Mouse (Mus musculus): ENCODE measurements around the gene Dnaaf2. TPM values are rescaled to one million over a fixed set of nuclear protein-coding genes. Genes with fewer than 3 reads are reported as not detected.

The Dnaaf2 gene
- polyA plus RNA-seq (2016; fragmentation: Nextera tagmentation; extraction: Ambion mirVana): 12.7 and 13.1 TPM in 2 replicates

DNA sequence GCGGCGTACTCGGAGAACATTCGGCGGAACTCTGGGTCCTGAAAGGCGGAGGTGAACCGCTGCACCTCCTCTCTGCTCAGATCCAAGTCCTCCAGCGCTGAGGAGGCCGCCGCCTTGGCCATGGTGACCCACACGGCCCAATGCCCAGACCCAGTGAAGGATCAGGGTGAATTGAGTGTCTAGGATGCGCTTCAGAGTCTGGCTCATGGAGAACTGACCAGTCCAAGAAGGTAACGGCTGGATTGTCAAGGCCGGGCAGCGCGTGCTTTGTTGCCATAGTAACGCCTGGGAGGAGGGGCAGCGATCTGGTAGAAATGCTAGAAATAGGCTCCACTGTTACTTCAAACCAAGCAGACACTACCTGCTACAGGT is at the start of gene Dnaaf2:
Dnaaf2 (minus strand) TSS at position 266 of the 372 bp plus-strand sequence.
- Histone ChIP-seq H3K27me3 (no peaks in the 10 kb centered on the region), H3K27ac (peak within 1 kb of the TSS; percentile 93)
- under 1% methylated on average over 18 of the region's 18 CpGs for WGBS

DNA sequence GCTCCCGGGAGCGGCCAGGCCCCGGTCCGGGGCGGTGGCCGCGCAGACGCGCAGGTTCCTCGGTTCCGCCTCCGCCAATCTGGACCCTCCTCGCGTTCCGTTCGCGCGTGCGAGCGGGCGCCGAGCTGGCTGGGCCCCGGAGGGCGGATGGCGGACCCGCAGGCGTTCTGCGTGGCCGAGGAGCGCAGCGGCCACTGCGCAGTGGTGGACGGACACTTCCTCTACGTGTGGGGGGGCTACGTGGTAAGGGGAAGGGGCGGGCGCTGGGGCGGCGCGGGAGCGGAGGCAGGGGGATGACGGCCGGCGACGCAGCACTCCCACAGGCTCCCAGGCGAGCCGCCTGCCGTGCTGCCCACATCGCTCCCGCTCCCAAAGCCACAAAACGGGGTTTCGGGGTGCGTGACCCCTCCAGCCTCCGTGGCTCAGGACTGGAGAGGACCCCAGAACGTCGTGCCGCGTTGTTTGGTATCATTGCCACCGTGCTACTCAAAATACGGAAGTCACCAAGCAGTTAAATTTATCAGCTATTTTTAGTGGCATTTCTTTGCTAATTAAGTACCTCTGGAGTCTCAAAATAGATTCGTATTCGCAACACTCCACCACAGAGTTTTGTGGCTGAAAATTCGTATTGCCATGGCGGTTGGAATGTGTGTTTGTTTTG is 43.7 kb upstream of the Dnaaf2 start:
- Histone ChIP-seq H3K27me3 (no peaks in the 10 kb centered on the region), H3K27ac (peak overlapping the region; percentile 84), H3K4me1 (0 out of 2 replicates have a peak, but pooled peaks cover 7% of the 10 kb centered on the region), H3K4me3 (peak overlapping the region; percentile 71), H3K9ac (peak overlapping the region; percentile 90), H3K36me3 (no peaks in the 10 kb centered on the region), H3K4me2 (replicated peaks) (peak overlapping the region; percentile 63), H3K9me3 (replicated peaks) (no peaks in the 10 kb centered on the region)
- ATAC-seq (ENCODE audit: low FRiP score): peak; percentile 94
- under 1% methylated on average over 64 of the region's 64 CpGs for WGBS

More for the DNA sequence above, at the start of gene Dnaaf2:
- H3K4me2 ChIP-seq (replicated peaks): peak within 1 kb of the TSS; percentile 95
- H3K9ac ChIP-seq: peak within 1 kb of the TSS; percentile 87
- H3K36me3 ChIP-seq: peaks cover 20% of the 10 kb centered on the region
- H3K4me3 ChIP-seq: peak within 1 kb of the TSS; percentile 83
- peaks cover 23% of the 10 kb centered on the region for H3K4me1 ChIP-seq
- H3K9me3 ChIP-seq (replicated peaks): no peaks in the 10 kb centered on the region
- ATAC-seq (ENCODE audit: low FRiP score): peak; percentile 65

DNA sequence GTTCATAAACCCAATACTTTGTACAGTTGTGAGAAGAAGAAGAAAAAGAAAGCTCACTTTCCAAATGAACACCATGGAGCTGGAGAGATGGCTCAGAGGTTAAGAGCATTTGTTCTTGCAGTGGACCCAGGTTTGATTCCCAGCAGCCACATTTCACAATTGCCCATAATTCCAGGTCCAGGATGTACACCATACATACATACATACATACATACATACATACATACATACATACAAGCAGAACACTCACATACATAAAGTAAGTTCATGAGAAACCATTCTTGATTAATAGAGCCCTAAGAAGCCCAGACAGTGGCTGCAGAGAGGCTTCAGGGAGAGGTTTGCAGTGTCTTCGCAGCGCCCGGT is 43.2 kb upstream of the Dnaaf2 start:
- 0% methylated on average over 3 of the region's 3 CpGs for WGBS

DNA sequence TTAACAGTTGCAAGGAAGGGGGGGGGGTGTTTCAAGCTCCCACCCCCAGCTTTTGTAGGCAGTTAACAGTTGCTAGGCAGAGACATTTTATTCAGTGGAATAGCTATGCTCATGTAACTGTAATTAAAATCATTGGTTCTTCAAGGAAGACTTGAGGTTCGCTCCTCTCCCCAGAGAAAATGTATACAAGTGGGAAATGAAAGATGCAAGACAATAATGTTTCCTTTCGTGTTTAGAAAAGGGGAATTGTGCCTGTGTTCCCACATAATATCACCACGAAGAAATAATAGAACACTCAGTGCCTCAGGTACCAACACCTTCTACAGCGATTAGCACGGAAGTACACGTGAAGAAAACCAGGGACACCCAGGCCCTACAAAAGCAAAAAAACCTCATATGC is 42.6 kb upstream of the Dnaaf2 start, which contains the start of gene Klhdc1:
Klhdc1 (plus strand) TSS at position 301 of the 400 bp plus-strand sequence.
- no peaks in the 10 kb centered on the region for H3K27me3 ChIP-seq
- H3K4me1 ChIP-seq: 0 out of 2 replicates have a peak, but pooled peaks cover 7% of the 10 kb centered on the region
- no peaks in the 10 kb centered on the region for H3K9me3 ChIP-seq (replicated peaks)
- no peaks in the 10 kb centered on the region for H3K36me3 ChIP-seq
- H3K4me2 ChIP-seq (replicated peaks): peak within 1 kb of the TSS; percentile 63
- H3K4me3 ChIP-seq: peak within 1 kb of the TSS; percentile 71
- WGBS: 72% methylated on average over 6 of the region's 6 CpGs
- H3K27ac ChIP-seq: peak within 1 kb of the TSS; percentile 84
- H3K9ac ChIP-seq: peak within 1 kb of the TSS; percentile 90
- no peak for ATAC-seq (ENCODE audit: low FRiP score)

More for the DNA sequence above, 43.2 kb upstream of the Dnaaf2 start:
- no peak for ATAC-seq (ENCODE audit: low FRiP score)
- H3K9ac ChIP-seq: peak overlapping the region; percentile 90
- H3K4me1 ChIP-seq: 0 out of 2 replicates have a peak, but pooled peaks cover 7% of the 10 kb centered on the region
- peak overlapping the region; percentile 63 for H3K4me2 ChIP-seq (replicated peaks)
- H3K9me3 ChIP-seq (replicated peaks): no peaks in the 10 kb centered on the region
- peak overlapping the region; percentile 71 for H3K4me3 ChIP-seq
- peak overlapping the region; percentile 84 for H3K27ac ChIP-seq
- no peaks in the 10 kb centered on the region for H3K27me3 ChIP-seq
- H3K36me3 ChIP-seq: no peaks in the 10 kb centered on the region

DNA sequence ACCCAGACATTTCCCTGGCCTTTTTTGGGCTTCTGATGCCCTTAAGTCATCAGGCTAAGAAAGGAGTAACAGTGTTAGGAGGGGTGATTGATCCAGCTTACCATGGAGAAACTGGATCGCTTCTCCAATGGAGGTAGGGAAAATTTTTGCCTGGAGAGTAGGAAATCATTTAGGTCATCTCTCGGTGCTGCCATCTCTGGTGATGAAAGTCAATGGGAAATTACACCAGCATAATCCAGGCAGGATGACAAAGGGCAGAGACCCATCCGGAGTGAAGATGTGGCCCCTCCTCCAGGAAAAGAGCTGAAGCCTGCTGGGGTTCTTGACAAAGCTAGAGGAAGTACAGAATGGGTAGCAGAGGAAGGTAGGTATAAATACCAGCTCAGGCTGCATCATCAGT is 40.1 kb upstream of the Dnaaf2 start:
- 47% methylated on average over 3 of the region's 3 CpGs for WGBS
- 0 out of 2 replicates have a peak, but pooled peaks cover 7% of the 10 kb centered on the region for H3K4me1 ChIP-seq
- H3K9me3 ChIP-seq (replicated peaks): no peaks in the 10 kb centered on the region
- no peaks in the 10 kb centered on the region for H3K36me3 ChIP-seq
- H3K4me2 ChIP-seq (replicated peaks): no peak overlapping the region
- H3K4me3 ChIP-seq: no peak overlapping the region
- no peaks in the 10 kb centered on the region for H3K27me3 ChIP-seq
- no peak overlapping the region for H3K27ac ChIP-seq
- no peak overlapping the region for H3K9ac ChIP-seq
- ATAC-seq (ENCODE audit: low FRiP score): no peak

DNA sequence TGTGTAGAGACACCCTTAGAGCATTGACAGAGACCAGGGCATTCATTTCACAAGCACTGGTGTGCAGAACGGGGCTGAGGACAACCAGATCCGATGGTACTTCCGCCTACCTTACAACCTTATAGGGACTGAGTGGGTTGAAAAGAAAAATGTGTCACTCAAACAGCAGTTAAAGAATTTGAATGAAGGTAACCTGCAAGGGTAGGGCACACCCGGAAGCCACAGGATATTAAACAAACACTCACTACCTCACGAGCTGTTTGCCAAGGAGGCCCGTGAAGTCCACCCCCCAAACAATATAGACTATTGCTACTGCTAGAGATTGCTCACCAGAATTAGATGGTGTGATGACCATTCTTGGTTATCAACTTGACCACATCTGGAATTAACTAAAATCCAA is 37.6 kb upstream of the Dnaaf2 start:
- Histone ChIP-seq H3K27ac (no peak overlapping the region), H3K4me2 (replicated peaks) (no peak overlapping the region), H3K4me1 (0 out of 2 replicates have a peak, but pooled peaks cover 2% of the 10 kb centered on the region), H3K4me3 (no peak overlapping the region), H3K36me3 (no peaks in the 10 kb centered on the region), H3K9me3 (replicated peaks) (no peaks in the 10 kb centered on the region), H3K9ac (no peak overlapping the region), H3K27me3 (no peaks in the 10 kb centered on the region)
- 95% methylated on average over 6 of the region's 6 CpGs for WGBS
- ATAC-seq (ENCODE audit: low FRiP score): no peak

DNA sequence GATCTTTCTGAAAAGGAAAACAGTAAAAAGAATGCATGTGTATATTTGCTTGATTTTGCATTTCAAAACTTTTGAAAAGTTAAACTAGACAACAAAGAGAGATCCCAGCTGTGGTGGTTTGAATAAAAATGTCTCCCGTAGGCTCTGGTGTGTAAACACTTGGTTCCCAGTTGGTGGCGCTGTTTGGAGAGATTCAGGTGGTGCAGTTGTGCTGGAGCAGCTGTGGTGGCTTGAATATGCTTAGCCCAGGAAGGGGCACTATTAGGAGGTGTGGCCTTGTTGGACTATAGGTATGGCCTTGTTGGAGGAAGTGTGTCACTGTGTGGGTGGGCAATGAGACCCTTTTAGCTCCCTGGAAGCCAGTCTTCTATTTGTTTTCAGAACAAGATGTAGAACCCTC is 31.0 kb upstream of the Dnaaf2 start:
- H3K36me3 ChIP-seq: no peaks in the 10 kb centered on the region
- H3K27me3 ChIP-seq: no peaks in the 10 kb centered on the region
- no peaks in the 10 kb centered on the region for H3K9me3 ChIP-seq (replicated peaks)
- WGBS: 68% methylated on average over 2 of the region's 2 CpGs
- no peak overlapping the region for H3K9ac ChIP-seq
- H3K27ac ChIP-seq: no peak overlapping the region
- no peak for ATAC-seq (ENCODE audit: low FRiP score)
- H3K4me3 ChIP-seq: no peak overlapping the region
- H3K4me2 ChIP-seq (replicated peaks): no peak overlapping the region
- H3K4me1 ChIP-seq: no peaks in the 10 kb centered on the region; the same call in 1 of the 2 replicates

DNA sequence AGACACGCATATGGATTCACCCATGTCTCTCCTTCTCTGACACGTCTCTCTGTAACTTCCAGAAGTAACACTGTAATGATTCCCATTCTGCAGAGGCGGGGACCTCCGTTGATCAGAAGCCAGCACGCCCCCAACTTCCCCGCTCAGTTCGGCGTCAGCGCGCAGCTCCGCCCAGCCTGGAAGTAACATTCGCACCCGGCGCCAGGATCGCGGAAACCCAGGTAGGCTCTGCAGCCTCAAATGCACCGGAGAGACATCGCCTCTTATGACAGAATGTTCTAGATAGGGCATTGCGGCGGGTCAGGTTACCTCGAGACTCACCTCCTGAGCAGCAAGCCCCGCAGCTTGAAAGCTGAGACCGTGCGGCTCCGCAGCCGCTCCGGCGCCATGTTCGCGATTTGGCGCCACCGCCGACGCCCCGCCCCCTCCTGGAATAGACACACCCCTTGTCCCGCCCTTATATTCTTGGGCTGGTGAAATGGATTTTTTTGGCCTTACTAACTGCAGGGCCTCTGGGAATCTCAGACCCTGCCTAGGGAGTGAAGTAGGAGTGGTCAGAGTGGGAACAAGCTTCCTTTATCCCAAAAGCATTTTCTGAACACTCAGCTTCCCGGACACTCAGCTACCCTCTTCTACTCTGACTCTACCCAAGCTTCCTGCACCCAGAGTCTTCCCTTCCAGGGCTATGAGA is 29.7 kb upstream of the Dnaaf2 start, which contains the start of gene Pole2:
Pole2 (minus strand) TSS at position 420 of the 691 bp plus-strand sequence.
- H3K9ac ChIP-seq: peak within 1 kb of the TSS; percentile 56
- 1% methylated on average over 37 of the region's 37 CpGs for WGBS
- no peaks in the 10 kb centered on the region for H3K36me3 ChIP-seq
- peak; percentile 94 for ATAC-seq (ENCODE audit: low FRiP score)
- H3K27me3 ChIP-seq: no peaks in the 10 kb centered on the region
- H3K4me1 ChIP-seq: no peaks in the 10 kb centered on the region; the same call in 1 of the 2 replicates
- peak within 1 kb of the TSS; percentile 78 for H3K27ac ChIP-seq
- peak within 1 kb of the TSS; percentile 59 for H3K4me2 ChIP-seq (replicated peaks)
- H3K9me3 ChIP-seq (replicated peaks): no peaks in the 10 kb centered on the region
- peak within 1 kb of the TSS; percentile 69 for H3K4me3 ChIP-seq

DNA sequence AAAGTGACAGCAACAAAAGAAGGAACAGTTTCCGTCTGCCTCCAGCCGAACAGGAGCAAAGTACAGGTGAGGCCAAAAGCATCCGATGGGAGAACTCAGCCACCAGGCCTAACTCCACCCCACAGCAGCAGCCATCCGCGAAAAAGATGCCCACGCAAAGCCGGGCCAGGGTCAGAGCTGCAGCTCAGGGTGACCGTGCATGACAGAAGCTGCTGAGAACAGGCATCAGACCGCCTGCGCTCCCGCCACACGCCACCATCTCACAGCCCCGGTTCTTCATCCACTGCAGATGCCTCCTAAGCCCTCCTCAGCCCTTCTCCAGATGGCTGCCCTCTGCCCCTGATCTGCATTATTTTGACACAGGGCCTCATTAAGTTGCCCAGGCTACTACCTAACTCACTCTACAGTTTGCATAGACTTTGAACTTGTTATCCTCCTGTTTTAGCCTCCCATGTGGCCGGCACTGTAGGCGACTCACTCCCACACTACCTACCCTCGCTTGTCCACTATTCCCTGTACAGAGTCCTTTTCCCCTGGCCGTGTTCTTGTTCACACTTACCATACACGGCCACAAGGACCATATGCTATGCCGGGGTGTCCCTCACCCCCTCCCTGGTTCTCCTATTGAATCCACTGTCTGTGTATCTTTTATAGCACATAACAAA is 22.5 kb upstream of the Dnaaf2 start:
- peaks cover 10% of the 10 kb centered on the region for H3K36me3 ChIP-seq
- no peak overlapping the region for H3K4me3 ChIP-seq
- no peak overlapping the region for H3K27ac ChIP-seq
- H3K9ac ChIP-seq: no peak overlapping the region
- ATAC-seq (ENCODE audit: low FRiP score): no peak
- no peaks in the 10 kb centered on the region for H3K27me3 ChIP-seq
- no peaks in the 10 kb centered on the region for H3K9me3 ChIP-seq (replicated peaks)
- no peak overlapping the region for H3K4me2 ChIP-seq (replicated peaks)
- WGBS: 91% methylated on average over 19 of the region's 19 CpGs
- no peaks in the 10 kb centered on the region for H3K4me1 ChIP-seq

DNA sequence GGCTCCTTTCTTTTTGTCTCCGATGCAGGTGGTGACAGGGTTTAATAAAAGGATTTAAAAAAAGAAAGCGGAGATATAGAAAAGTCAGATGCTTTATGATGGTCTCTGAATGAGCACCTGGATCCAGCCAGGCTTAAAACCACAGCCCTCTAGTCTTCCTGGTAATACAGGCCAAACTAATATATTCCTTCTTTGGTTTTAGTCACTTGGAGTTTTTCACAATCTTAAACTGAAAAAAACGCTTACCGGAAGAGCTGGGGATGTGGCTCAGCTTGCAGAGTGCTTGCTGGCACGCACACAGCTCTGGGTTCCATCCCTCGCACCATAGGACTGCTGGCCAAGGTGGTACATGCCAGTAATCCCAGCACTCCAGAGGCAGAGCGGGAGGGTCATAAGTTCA is 18.4 kb upstream of the Dnaaf2 start:
- Histone ChIP-seq H3K9ac (no peak overlapping the region), H3K36me3 (peaks cover 24% of the 10 kb centered on the region), H3K4me1 (no peaks in the 10 kb centered on the region), H3K9me3 (replicated peaks) (no peaks in the 10 kb centered on the region), H3K4me2 (replicated peaks) (no peak overlapping the region), H3K27me3 (no peaks in the 10 kb centered on the region), H3K4me3 (no peak overlapping the region), H3K27ac (no peak overlapping the region)
- WGBS: 97% methylated on average over 7 of the region's 7 CpGs
- ATAC-seq (ENCODE audit: low FRiP score): no peak

DNA sequence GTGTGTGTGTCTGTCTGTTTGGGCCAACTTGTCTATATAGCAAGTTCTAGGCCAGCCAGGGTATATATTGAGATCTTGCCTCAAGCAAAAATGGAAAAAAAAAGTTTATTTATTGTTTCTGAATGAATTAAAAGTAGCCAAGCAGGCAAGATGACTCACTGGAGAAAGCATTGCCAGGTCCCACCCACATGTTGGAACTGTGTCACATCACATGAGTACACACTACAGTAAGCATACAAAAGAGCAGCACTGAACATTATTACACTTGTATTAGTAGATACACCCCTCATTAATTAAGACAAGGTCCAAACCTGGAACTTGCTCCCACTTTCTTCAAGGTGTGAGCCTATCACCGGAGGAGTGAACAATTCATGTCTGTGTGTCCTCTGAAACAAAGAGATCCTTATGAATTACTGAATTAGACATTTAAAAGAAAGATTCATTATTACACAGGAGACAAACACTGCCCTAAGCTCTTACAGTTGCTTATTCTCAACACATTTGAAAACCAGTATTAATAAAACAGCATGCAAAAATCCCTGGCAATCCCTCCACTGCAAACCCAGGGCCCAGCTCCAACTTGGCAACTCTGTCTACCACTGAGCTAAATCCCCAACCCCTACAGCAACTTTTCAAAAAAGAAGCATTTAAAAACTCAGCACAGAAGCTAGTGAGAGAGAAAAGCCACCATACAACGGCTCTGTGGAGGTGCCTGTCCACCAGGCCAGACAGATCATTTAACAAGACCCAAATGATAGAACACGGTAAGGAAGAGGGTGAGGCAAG is 17.0 kb upstream of the Dnaaf2 start:
- H3K27me3 ChIP-seq: no peaks in the 10 kb centered on the region
- H3K4me2 ChIP-seq (replicated peaks): no peak overlapping the region
- H3K4me1 ChIP-seq: no peaks in the 10 kb centered on the region
- H3K9ac ChIP-seq: no peak overlapping the region
- no peak for ATAC-seq (ENCODE audit: low FRiP score)
- 92% methylated on average over 3 of the region's 3 CpGs for WGBS
- no peak overlapping the region for H3K4me3 ChIP-seq
- H3K36me3 ChIP-seq: peaks cover 22% of the 10 kb centered on the region
- no peaks in the 10 kb centered on the region for H3K9me3 ChIP-seq (replicated peaks)
- H3K27ac ChIP-seq: no peak overlapping the region

Data from hindbrain, embryonic 12.5 days (tissue).